Mouse (Mus musculus) ovary, postnatal 36 days (tissue): Measurements from ENCODE around the gene Ndrg3.
"Not testable (repeated sequence)": the region's sequence is repeated elsewhere in the genome, so short reads cannot be mapped to it uniquely, and the experiment has no call there.

ENCODE experiments used
- DNase-seq: peaks from one replicate; pipeline ENCODE4 v3.0.0; 2022; ENCODE audit warnings: low spot score, mixed read lengths

The Ndrg3 gene

GRCm38 (mm10) chr2:156998263-156998662, 6.4 kb upstream of the Ndrg3 start:
- DNase-seq, result no peak

GRCm38 (mm10) chr2:156996576-156996975, 4.7 kb upstream of the Ndrg3 start:
- DNase-seq, result no peak

- no peak for DNase-seq
These were observed 977 bp downstream of the Ndrg3 start for GRCm38 (mm10) chr2:156990727-156991431.

GRCm38 (mm10) chr2:156987316-156987715, 4.5 kb downstream of the Ndrg3 start:
- no peak for DNase-seq

- no peak for DNase-seq
These were observed 9.0 kb downstream of the Ndrg3 start for GRCm38 (mm10) chr2:156982864-156983263.

GRCm38 (mm10) chr2:156981291-156981690, 10.6 kb downstream of the Ndrg3 start:
- DNase-seq, result no peak

- no peak for DNase-seq
These were observed 11.8 kb downstream of the Ndrg3 start for GRCm38 (mm10) chr2:156980059-156980458.

- DNase-seq, result no peak
These were observed 15.1 kb downstream of the Ndrg3 start for GRCm38 (mm10) chr2:156976711-156977110.

GRCm38 (mm10) chr2:156974967-156975366, 16.9 kb downstream of the Ndrg3 start:
- DNase-seq, result no peak

GRCm38 (mm10) chr2:156973316-156974100, 18.3 kb downstream of the Ndrg3 start:
- DNase-seq, result no peak

GRCm38 (mm10) chr2:156970253-156970652, 21.6 kb downstream of the Ndrg3 start:
- no peak for DNase-seq

GRCm38 (mm10) chr2:156968501-156968900, 23.4 kb downstream of the Ndrg3 start:
- DNase-seq, result no peak

- no peak for DNase-seq
These were observed 24.5 kb downstream of the Ndrg3 start for GRCm38 (mm10) chr2:156967388-156967787.

GRCm38 (mm10) chr2:156963891-156964290, 28.0 kb downstream of the Ndrg3 start:
- DNase-seq, result peak; percentile 66

- no peak for DNase-seq
These were observed 33.2 kb downstream of the Ndrg3 start for GRCm38 (mm10) chr2:156958496-156959252.

- DNase-seq, result no peak
These were observed 34.8 kb downstream of the Ndrg3 start for GRCm38 (mm10) chr2:156957035-156957434.

- no peak for DNase-seq
These were observed 35.5 kb downstream of the Ndrg3 start for GRCm38 (mm10) chr2:156956306-156956705.

- DNase-seq, result no peak
These were observed 37.4 kb downstream of the Ndrg3 start for GRCm38 (mm10) chr2:156954463-156954862.

- DNase-seq, result no peak
These were observed 40.4 kb downstream of the Ndrg3 start for GRCm38 (mm10) chr2:156951301-156952094.

GRCm38 (mm10) chr2:156950816-156951215, 41.0 kb downstream of the Ndrg3 start:
- DNase-seq, result no peak

GRCm38 (mm10) chr2:156941523-156941922, 50.3 kb downstream of the Ndrg3 start:
- not testable (repeated sequence) for DNase-seq

GRCm38 (mm10) chr2:156939926-156940325, 51.9 kb downstream of the Ndrg3 start:
- not testable (repeated sequence) for DNase-seq
